Mouse (Mus musculus) ES-Bruce4 (cell line): ENCODE measurements around the gene Nmb.
A peak's percentile ranks its signal among the peaks of the same experiment; 100 is the strongest.

Experiments used
- CTCF ChIP-seq: IDR thresholded peaks from one replicate; pipeline ENCODE4 v1.8.1; 2011; ENCODE audit warnings: low read depth, low read length
- EP300 ChIP-seq: IDR thresholded peaks from 2 replicates; pipeline ENCODE4 v1.6.1; 2011; ENCODE audit warnings: low read depth, low read length; ENCODE audit not compliant: insufficient read depth
- POLR2A ChIP-seq: IDR thresholded peaks from one replicate; pipeline ENCODE4 v1.8.1; 2011; ENCODE audit warnings: low read length; ENCODE audit not compliant: insufficient read depth

GRCm38 (mm10) chr7:80888595-80888994 lies 16.3 kb downstream of the Nmb start:
- TF ChIP-seq CTCF = peak; percentile 32
- TF ChIP-seq EP300 = peak; percentile 71; the same call in 1 of the 2 replicates
- TF ChIP-seq POLR2A = no peak
